Mouse (Mus musculus) cerebellum, adult 9-10 months (tissue): ENCODE data around the gene Tceal3.
A peak's percentile ranks its signal among the peaks of the same experiment; 100 is the strongest.
"Not testable (repeated sequence)": the region's sequence is repeated elsewhere in the genome, so short reads cannot be mapped to it uniquely, and the experiment has no call there.

Experiments used
- DNase-seq: peaks from one replicate; pipeline ENCODE4 v3.0.0; 2022

Gene Tceal3

GRCm38 (mm10) chrX:136590199-136590896 lies at the start of gene Tceal3:
Tceal3 (plus strand) TSS chrX:136590842.
- DNase-seq, result peak; percentile 69

GRCm38 (mm10) chrX:136543956-136544355 lies 46.7 kb upstream of the Tceal3 start, which contains the start of gene Kir3dl2:
Kir3dl2 (minus strand) TSS chrX:136544056.
- not testable (repeated sequence) for DNase-seq

GRCm38 (mm10) chrX:136569094-136569493 lies 21.5 kb upstream of the Tceal3 start:
- not testable (repeated sequence) for DNase-seq

GRCm38 (mm10) chrX:136584617-136585016 lies 6.0 kb upstream of the Tceal3 start:
- DNase-seq, result no peak

GRCm38 (mm10) chrX:136590897-136591257 lies 235 bp downstream of the Tceal3 start:
- DNase-seq, result no peak

- peak; percentile 22 for DNase-seq
These were observed 8.8 kb downstream of the Tceal3 start for GRCm38 (mm10) chrX:136599416-136599815.

GRCm38 (mm10) chrX:136606951-136607350 lies 16.3 kb downstream of the Tceal3 start:
- no peak for DNase-seq

- no peak for DNase-seq
These were observed 16.8 kb downstream of the Tceal3 start for GRCm38 (mm10) chrX:136607395-136607794.

GRCm38 (mm10) chrX:136611346-136611745 lies 20.7 kb downstream of the Tceal3 start:
- no peak for DNase-seq

GRCm38 (mm10) chrX:136615889-136616288 lies 25.2 kb downstream of the Tceal3 start:
- DNase-seq, result not testable (repeated sequence)

GRCm38 (mm10) chrX:136624905-136625569 lies 34.4 kb downstream of the Tceal3 start:
- DNase-seq, result peak; percentile 13

GRCm38 (mm10) chrX:136625959-136626358 lies 35.3 kb downstream of the Tceal3 start:
- DNase-seq, result no peak

GRCm38 (mm10) chrX:136635116-136635515 lies 44.5 kb downstream of the Tceal3 start:
- no peak for DNase-seq

GRCm38 (mm10) chrX:136639754-136640153 lies 49.1 kb downstream of the Tceal3 start:
- peak; percentile 8 for DNase-seq

GRCm38 (mm10) chrX:136645857-136646256 lies 55.2 kb downstream of the Tceal3 start:
- DNase-seq, result not testable (repeated sequence)

- peak; percentile 58 for DNase-seq
These were observed 75.7 kb downstream of the Tceal3 start for GRCm38 (mm10) chrX:136666281-136666706.

GRCm38 (mm10) chrX:136666762-136667464 lies 76.3 kb downstream of the Tceal3 start:
- DNase-seq, result peak; percentile 34

- DNase-seq, result no peak
These were observed 78.2 kb downstream of the Tceal3 start for GRCm38 (mm10) chrX:136668794-136669193.

GRCm38 (mm10) chrX:136680989-136681388 lies 90.3 kb downstream of the Tceal3 start:
- DNase-seq, result no peak

- not testable (repeated sequence) for DNase-seq
These were observed 101.1 kb downstream of the Tceal3 start for GRCm38 (mm10) chrX:136691606-136692293.

- no peak for DNase-seq
These were observed 101.6 kb downstream of the Tceal3 start for GRCm38 (mm10) chrX:136692294-136692675.

- no peak for DNase-seq
These were observed 102.6 kb downstream of the Tceal3 start for GRCm38 (mm10) chrX:136693196-136693595.
